Mouse (Mus musculus) G1E (cell line): ENCODE data around the gene Adam15. TPM values are rescaled to one million over a fixed set of nuclear protein-coding genes. Genes with fewer than 3 reads are reported as not detected.

Experiments used
- ATAC-seq: 2 replicates; pipeline ENCODE4 v1.8.0; 2016; ENCODE audit warnings: mild to moderate bottlenecking; ENCODE audit not compliant: insufficient number of reproducible peaks, poor library complexity, low FRiP score, severe bottlenecking; ENCODE audit errors: extremely low read depth
- DNase-seq: peaks from one replicate; pipeline ENCODE4 v3.0.0; 2012; ENCODE audit warnings: low spot score
- H3K27me3 ChIP-seq: 2 replicates; pipeline ENCODE4 v1.6.1; 2012; ENCODE audit warnings: mild to moderate bottlenecking, low read length, inconsistent platforms; ENCODE audit not compliant: insufficient read depth
- H3K36me3 ChIP-seq: replicated peaks from 2 replicates; pipeline ENCODE3; 2012; ENCODE audit warnings: mild to moderate bottlenecking, inconsistent platforms
- H3K4me1 ChIP-seq: 2 replicates; pipeline ENCODE4 v1.6.1; 2012; ENCODE audit warnings: low read depth, low read length, inconsistent platforms, mixed read lengths; ENCODE audit not compliant: insufficient read depth
- H3K4me3 ChIP-seq: 2 replicates; pipeline ENCODE4 v1.5.1; 2012; ENCODE audit warnings: low read depth, mild to moderate bottlenecking, inconsistent platforms, low read length, moderate library complexity, mixed read lengths
- H3K9me3 ChIP-seq: replicated peaks from 2 replicates; pipeline ENCODE4 v1.6.1; 2012; ENCODE audit warnings: inconsistent platforms
- CTCF ChIP-seq: IDR thresholded peaks from 2 replicates; pipeline ENCODE4 v1.5.1; 2012; ENCODE audit warnings: low read depth, low read length, inconsistent platforms, mixed read lengths
- GATA1 ChIP-seq: IDR thresholded peaks from 2 replicates; pipeline ENCODE4 v1.6.1; 2012; ENCODE audit warnings: borderline replicate concordance, low read length, inconsistent platforms, mixed read lengths
- GATA2 ChIP-seq: IDR thresholded peaks from 2 replicates; pipeline ENCODE4 v1.6.1; 2012; ENCODE audit warnings: low read depth, low read length, inconsistent platforms, borderline replicate concordance
- POLR2AphosphoS5 ChIP-seq: IDR thresholded peaks from 2 replicates; pipeline ENCODE4 v1.6.1; 2012; ENCODE audit warnings: low read depth, low read length, inconsistent platforms; ENCODE audit not compliant: insufficient replicate concordance
- TAL1 ChIP-seq: conservative IDR thresholded peaks from 2 replicates; pipeline ENCODE4 v1.6.1; 2012; ENCODE audit warnings: low read depth, low read length, inconsistent platforms, mixed read lengths
- polyA plus RNA-seq: library from polyadenylated mRNA; stranded (reverse); fragments of >175 nt; gene quantifications from 2 replicates; pipeline ENCODE4 v1.2.3, GENCODE M21; 2012
- total RNA-seq, 2 experiments: library from RNA; stranded (forward) in 1 of 2; stranded (reverse) in 1 of 2; fragments of 200-1000 nt in 1 of 2; fragments of >200 nt in 1 of 2; fragmentation: Nextera tagmentation in 1 of 2; gene quantifications; 2 replicates each; pipeline ENCODE4 v1.2.3; 2014 to 2017

The Adam15 gene
- total and polyA plus RNA-seq, 3 experiments: 0.05 to 1.4 TPM; not detected in 1

DNA sequence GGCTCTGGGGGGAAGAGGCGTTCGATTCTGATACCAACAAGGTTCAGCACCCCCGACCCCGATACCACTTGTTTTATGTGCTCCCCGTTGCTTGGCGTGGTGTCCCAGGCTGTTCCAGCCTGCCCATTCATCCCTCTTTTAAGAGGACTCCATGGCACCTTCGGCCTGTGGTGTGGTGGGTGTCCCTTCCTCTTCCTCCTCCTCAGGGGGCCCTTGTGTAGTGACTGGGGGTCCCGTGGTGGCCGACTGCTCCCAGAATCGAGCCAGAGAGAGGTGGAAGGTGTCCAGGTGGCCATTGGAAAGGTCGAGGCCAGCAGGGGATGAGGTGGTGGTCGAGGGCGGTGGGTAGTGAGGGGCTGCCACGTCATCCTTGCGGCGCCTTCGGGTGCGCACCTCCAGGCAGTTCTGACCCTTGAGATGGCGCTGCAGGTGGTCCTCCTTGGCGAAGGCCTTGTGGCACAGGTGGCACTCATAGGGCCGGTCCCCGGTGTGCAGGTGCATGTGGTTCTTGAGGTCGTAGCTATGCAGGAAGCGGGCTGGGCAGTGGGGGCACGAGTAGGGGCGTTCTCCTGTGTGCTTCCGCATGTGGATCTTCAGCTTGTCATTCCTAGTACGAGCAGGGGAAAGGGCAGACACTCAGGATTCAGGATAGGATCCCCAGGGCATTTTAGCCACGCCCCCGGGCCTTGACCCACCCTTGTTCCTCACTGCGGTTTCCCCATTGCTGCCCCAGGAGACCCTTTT is 29.8 kb upstream of the Adam15 start:
- no peak for TF ChIP-seq GATA1
- no peak for TF ChIP-seq CTCF
- TF ChIP-seq POLR2AphosphoS5: no peak
- no peak for TF ChIP-seq TAL1
- TF ChIP-seq GATA2: no peak

DNA sequence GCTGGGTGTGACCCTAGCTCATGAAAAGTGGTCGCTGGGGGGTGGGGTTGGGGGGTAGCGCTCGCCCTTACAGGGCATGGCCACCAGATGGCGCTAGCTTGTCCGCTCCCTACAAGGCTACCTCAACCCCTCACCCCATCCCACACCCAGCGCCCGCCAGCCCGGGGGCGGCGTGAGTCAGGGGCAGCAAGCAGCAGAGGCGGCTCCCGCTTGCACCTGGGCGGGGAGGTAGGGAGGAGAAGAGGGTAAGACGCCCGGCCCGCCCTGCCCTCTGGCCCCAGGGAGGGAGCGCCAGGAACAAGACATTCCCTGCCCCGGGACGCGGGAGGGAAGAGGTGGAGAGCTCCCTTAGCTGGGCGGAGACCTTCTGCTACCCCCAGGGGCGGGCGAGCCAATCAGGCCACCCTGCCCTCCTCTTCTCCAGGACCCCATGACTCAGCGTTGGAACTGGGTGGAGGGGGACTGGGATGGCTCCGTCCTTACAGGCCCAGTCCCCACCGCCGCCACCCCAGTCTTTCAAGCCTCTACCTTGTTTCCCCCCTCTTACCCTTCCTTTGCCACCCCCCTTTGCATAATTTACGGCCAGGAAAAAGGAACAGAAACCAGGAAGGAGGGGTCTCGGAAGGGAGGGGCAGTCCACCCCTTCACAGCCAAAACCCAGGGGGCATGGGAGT is 28.7 kb upstream of the Adam15 start:
- H3K27me3 ChIP-seq: peaks cover 1% of the 10 kb centered on the region; the same call in 1 of the 2 replicates
- peaks cover 49% of the 10 kb centered on the region for H3K4me1 ChIP-seq
- peak; percentile 76 for TF ChIP-seq CTCF
- TF ChIP-seq GATA2: no peak
- TF ChIP-seq GATA1: no peak
- peak overlapping the region; percentile 68 for H3K4me3 ChIP-seq
- no peaks in the 10 kb centered on the region for H3K9me3 ChIP-seq
- H3K36me3 ChIP-seq: peaks cover 75% of the 10 kb centered on the region
- DNase-seq (peak; percentile 88), ATAC-seq (peak; percentile 34)

More for the DNA sequence above, 29.8 kb upstream of the Adam15 start:
- ATAC-seq: no peak
- Histone ChIP-seq H3K27me3 (no peaks in the 10 kb centered on the region), H3K36me3 (peaks cover 85% of the 10 kb centered on the region), H3K4me3 (no peak overlapping the region; the same call in 1 of the 2 replicates), H3K4me1 (peaks cover 54% of the 10 kb centered on the region), H3K9me3 (no peaks in the 10 kb centered on the region)
- DNase-seq: no peak

DNA sequence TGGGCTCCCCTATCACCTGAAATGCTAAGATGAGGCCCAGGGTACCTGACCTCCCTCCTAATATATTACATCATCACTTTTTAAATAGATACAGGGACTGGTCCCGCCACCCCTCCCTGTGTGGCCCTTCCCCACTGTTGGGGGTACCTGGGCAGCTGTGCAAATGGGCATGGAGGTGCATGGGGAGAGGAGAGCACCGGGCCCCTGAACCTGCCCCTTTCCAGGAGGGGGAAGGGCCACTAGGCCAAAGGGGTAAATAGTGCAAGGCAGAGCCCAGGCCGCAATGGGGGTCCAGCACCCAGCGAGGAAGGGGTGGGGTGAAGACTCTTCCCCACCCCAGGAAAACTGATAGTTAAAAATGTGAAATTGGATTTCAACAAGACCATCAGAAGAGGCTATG is 28.0 kb upstream of the Adam15 start:
- Histone ChIP-seq H3K27me3 (peaks cover 7% of the 10 kb centered on the region; the same call in 1 of the 2 replicates), H3K4me1 (peaks cover 45% of the 10 kb centered on the region), H3K36me3 (peaks cover 68% of the 10 kb centered on the region), H3K4me3 (peak overlapping the region; percentile 68; the same call in 1 of the 2 replicates), H3K9me3 (no peaks in the 10 kb centered on the region)
- ATAC-seq: no peak
- DNase-seq: no peak
- TF ChIP-seq TAL1 (no peak), GATA2 (no peak), POLR2AphosphoS5 (no peak)

DNA sequence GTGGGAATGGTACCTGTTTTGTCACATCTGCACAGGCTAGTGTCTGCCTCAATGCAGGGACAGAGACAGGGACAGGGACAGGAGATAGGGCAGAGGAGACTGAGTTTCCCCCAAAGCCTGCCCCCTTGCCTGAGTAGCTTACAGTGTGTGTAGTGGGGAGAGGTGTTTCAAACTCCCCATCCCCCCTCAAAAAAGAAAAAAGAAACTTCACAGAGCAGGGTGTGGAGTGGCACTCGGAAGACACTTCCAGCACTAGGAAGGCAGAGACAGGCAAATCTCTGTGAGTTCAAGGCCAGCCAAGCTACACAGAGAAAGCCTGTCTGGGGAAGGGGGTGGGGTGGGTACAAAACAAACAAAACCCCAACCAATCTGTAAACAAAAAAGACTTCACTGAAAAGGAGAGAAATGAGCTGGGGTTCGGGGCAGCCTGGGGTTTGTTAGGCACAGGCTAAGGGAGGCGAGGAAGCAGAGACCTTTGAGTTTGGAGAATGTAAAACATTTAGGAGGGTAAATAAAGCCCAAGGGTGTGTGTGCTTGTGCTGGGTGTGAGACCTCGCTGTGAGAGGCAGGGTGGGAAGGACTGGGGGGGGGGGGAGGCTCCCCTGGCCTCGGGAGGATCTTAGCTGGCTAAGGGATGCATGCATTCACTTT is 23.9 kb upstream of the Adam15 start:
- TF ChIP-seq POLR2AphosphoS5 (no peak), GATA2 (no peak), GATA1 (no peak), CTCF (no peak), TAL1 (no peak)
- peaks cover 15% of the 10 kb centered on the region for H3K27me3 ChIP-seq
- ATAC-seq (no peak), DNase-seq (no peak)
- H3K4me3 ChIP-seq: no peak overlapping the region
- H3K36me3 ChIP-seq: peaks cover 27% of the 10 kb centered on the region
- no peaks in the 10 kb centered on the region for H3K9me3 ChIP-seq
- peaks cover 24% of the 10 kb centered on the region for H3K4me1 ChIP-seq

DNA sequence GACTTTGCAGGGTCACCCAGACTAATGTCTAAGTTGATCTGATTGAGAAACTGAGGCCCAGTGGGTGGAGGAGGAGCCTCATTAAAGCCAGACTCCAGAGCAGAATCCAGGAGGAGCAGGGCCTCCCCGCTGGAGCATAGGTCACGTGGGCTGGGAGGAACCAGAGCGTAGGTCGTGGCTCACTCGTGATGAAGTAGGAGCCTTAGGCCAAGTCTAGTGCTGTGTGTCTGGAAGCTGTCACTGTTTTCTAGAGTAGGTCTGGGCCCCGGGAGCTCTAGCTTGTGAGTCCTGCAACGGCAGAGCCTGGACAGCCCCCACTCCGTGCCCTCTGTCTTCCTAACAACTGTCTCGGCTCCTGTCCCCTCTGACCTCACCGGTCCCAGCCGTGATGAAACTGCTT is 17.5 kb upstream of the Adam15 start:
- H3K4me3 ChIP-seq: no peak overlapping the region
- TF ChIP-seq GATA1 (no peak), CTCF (no peak), GATA2 (no peak), POLR2AphosphoS5 (no peak), TAL1 (no peak)
- H3K9me3 ChIP-seq: no peaks in the 10 kb centered on the region
- DNase-seq: no peak
- ATAC-seq: no peak
- no peaks in the 10 kb centered on the region for H3K36me3 ChIP-seq
- H3K27me3 ChIP-seq: peaks cover 51% of the 10 kb centered on the region
- H3K4me1 ChIP-seq: peaks cover 5% of the 10 kb centered on the region; the same call in 1 of the 2 replicates

DNA sequence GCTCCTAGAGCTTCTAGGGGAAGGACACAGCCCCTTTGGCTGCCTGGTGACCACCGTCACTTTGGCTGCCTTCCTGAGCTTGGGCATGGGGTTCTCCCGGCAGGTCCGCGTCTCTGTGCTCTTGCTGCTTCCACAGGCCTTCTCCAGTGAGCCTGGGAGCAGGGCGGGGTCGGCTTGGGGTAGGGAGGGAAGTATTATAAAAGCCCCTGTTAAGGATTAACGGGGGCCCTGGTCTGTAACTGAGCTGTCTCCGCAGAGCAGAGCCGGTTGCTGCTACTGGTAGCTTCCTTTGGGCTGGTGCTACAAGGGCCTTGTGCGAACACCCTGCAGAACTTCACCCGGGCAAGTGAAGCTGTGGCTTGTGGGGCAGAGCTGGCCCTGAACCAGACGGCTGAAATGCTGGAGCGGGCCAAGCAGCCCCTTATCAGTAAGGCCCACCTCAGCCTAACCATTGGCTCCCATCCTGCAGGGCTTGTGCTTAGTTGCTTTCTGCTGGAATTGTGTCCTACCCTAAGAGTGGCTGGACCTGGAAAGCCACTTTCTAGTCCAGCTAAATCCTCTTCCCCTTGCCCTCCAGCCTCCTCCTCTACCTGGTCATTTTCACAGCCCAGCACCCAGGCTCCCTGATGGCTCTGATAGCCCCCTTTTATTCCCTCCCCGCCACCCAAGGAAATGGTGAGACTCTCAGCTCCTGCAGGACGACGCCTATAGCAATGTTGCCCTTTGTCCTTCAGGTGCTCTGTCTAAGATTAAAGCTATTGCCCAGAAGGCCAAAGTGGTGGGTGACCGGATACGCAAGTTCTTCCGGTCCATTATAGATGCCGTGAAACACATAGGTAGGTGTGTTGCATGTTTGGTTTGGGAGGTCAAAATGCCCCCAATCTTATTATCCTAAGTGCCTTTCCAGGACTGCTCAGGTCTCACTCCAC is 16.0 kb upstream of the Adam15 start:
- ATAC-seq: no peak
- peaks cover 56% of the 10 kb centered on the region for H3K27me3 ChIP-seq
- H3K4me3 ChIP-seq: no peak overlapping the region
- DNase-seq: no peak
- no peaks in the 10 kb centered on the region for H3K36me3 ChIP-seq
- TF ChIP-seq POLR2AphosphoS5 (no peak), TAL1 (no peak), GATA2 (no peak), GATA1 (no peak), CTCF (no peak)
- no peaks in the 10 kb centered on the region for H3K9me3 ChIP-seq
- peaks cover 4% of the 10 kb centered on the region; the same call in 1 of the 2 replicates for H3K4me1 ChIP-seq
